Mouse (Mus musculus) spleen, embryonic (tissue): Measurements from ENCODE around the gene Ltb.

Experiments used
- CTCF ChIA-PET: fragments of 350-600 bp; sonication (Branson Sonifier 250); formaldehyde crosslinking; loops from one replicate; lab custom pipeline; 2022; lab: Charles Lee

Gene Ltb

DNA sequence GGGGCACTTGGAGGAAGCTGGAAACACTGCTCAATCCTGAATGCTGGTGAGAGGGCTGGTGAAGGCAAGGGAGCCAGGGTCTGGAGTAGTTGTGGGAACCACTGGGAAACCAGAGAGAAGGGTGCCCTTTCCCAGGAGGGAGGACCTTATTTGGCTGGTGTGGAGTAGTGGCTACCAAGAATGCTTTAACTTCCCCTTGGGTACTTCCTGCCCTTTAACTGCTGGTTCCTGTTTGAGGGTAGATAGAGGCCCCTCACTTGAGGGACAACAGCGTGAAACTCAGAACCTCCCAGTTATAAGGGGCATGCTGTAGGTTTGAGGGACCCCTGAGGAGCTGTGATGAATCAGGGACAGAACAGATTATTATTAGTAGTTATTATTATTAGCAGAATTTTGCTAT lies 5.1 kb upstream of the Ltb start:
- CTCF ChIA-PET, result interaction anchor here (0.6 to 1.6 kb wide), 3 partner anchors 14 to 43 kb away, joined by 3 to 5 read pairs (median 4); no protein-coding TSS in a partner anchor

- CTCF ChIA-PET, result interaction anchor here (1.5 to 1.6 kb wide), 3 partner anchors 18 to 43 kb away, joined by 4 to 5 read pairs (median 5); no protein-coding TSS in a partner anchor
These were observed 4.1 kb upstream of the Ltb start for GRCm38 (mm10) chr17:35190096-35190495.

GRCm38 (mm10) chr17:35191723-35192122 lies 2.5 kb upstream of the Ltb start:
- CTCF ChIA-PET, result interaction anchor here (1.0 to 1.6 kb wide), 2 partner anchors 16 to 41 kb away, joined by 3 to 5 read pairs; no protein-coding TSS in a partner anchor

GRCm38 (mm10) chr17:35192924-35193323 lies 1.3 kb upstream of the Ltb start:
- CTCF ChIA-PET, result interaction anchor here (0.6 to 1.5 kb wide), 5 partner anchors 9 to 134 kb away, joined by 3 to 4 read pairs (median 3); partner anchors contain the start of gene Lta

- CTCF ChIA-PET, result interaction anchor here (0.9 to 1.6 kb wide), 9 partner anchors 13 to 37 kb away, joined by 3 to 21 read pairs (median 3); no protein-coding TSS in a partner anchor
These were observed 798 bp downstream of the Ltb start for GRCm38 (mm10) chr17:35194844-35195630.

GRCm38 (mm10) chr17:35195631-35196320 lies 1.5 kb downstream of the Ltb start:
- CTCF ChIA-PET, result interaction anchor here (0.9 to 1.6 kb wide), 7 partner anchors 12 to 37 kb away, joined by 3 to 21 read pairs (median 5); no protein-coding TSS in a partner anchor

DNA sequence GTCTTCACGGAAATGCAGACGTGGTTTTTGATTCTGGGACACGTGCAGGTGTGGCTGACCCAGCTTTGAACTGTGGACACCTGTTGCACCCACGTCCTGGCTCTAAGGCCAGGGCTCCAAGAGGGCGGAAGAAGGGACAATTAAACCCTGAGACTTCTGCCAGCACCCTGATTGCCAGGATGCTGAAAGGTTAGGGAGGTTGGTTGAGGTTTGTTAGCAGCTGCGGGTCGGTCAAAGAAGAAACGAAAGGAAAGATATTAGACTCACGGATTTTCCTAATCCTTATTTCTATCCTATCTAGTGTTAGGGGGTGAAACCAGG lies 2.0 kb downstream of the Ltb start:
- CTCF ChIA-PET, result interaction anchor here (0.9 to 1.5 kb wide), 7 partner anchors 10 to 36 kb away, joined by 3 to 21 read pairs (median 5); no protein-coding TSS in a partner anchor

DNA sequence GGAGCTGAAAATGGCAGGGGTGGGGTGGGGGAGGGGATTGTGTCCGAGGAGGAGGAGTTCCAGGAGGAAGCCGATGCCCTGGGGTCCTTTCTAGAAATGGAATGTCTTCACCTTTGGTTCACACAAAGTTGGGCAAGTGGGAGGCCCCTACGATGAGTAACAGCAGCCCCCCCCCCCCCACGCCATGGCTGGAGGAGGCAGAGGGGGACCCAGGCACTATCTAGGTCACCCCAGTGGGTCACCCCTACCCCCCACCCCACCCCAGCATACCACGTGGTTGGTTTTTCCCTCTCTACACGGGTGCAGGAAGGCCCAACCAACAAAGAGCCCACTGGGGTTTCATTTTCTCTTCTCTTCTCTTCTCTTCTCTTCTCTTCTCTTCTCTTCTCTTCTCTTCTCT lies 2.9 kb downstream of the Ltb start:
- CTCF ChIA-PET, result interaction anchor here (0.5 to 1.4 kb wide), 5 partner anchors 9 to 35 kb away, joined by 3 to 10 read pairs (median 5); no protein-coding TSS in a partner anchor

DNA sequence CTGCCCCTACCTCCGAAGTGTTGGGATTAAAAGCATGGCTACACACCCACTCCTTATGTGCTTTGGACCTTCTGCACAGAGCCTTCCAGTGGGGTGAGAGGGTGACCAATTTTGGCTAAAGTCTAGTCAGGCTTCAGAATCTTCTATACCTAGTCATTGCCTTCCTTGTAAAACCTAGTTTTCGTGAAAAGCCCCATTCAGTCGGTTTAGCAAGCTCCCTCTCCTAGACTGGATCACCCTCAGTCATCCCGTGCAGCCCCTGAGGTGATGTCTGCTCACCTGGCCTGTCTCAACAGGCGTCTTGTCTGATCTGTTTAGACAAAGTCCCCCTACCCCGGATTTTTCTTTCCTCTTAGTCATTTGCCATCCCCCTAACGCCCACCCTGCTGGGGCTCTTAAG lies 3.8 kb downstream of the Ltb start:
- CTCF ChIA-PET, result interaction anchor here (0.6 to 0.9 kb wide), 2 partner anchors 13 to 1261 kb away, joined by 4 to 26 read pairs; no protein-coding TSS in a partner anchor

GRCm38 (mm10) chr17:35198946-35199345 lies 4.7 kb downstream of the Ltb start:
- CTCF ChIA-PET, result no interaction called here

GRCm38 (mm10) chr17:35200398-35200797 lies 6.2 kb downstream of the Ltb start:
- CTCF ChIA-PET, result interaction anchor here (0.6 to 2.2 kb wide), 6 partner anchors 9 to 86 kb away, joined by 3 to 9 read pairs (median 4); partner anchors contain the start of gene Gm16181

GRCm38 (mm10) chr17:35201128-35201527 lies 6.9 kb downstream of the Ltb start:
- CTCF ChIA-PET, result interaction anchor here (0.6 to 2.2 kb wide), 6 partner anchors 12 to 100 kb away, joined by 3 to 9 read pairs (median 4); partner anchors contain the start of gene Gm16181

- CTCF ChIA-PET, result interaction anchor here (0.6 to 2.2 kb wide), 5 partner anchors 11 to 720 kb away, joined by 3 to 9 read pairs (median 5); partner anchors contain the start of gene Gm16181
These were observed 7.5 kb downstream of the Ltb start, which contains the start of gene Tnf for GRCm38 (mm10) chr17:35201787-35202186. TSS of gene Tnf (minus strand) at chr17:35202007.

GRCm38 (mm10) chr17:35202442-35202841 lies 8.2 kb downstream of the Ltb start:
- CTCF ChIA-PET, result interaction anchor here (0.5 to 1.0 kb wide), 3 partner anchors 34 to 582 kb away, joined by 4 to 6 read pairs (median 5); no protein-coding TSS in a partner anchor

- CTCF ChIA-PET, result interaction anchor here (0.6 kb wide), 2 partner anchors 12 to 39 kb away, joined by 3 read pairs; no protein-coding TSS in a partner anchor
These were observed 10.5 kb downstream of the Ltb start, which contains the start of gene Lta for GRCm38 (mm10) chr17:35204494-35205379. TSS of gene Lta (minus strand) at chr17:35205351.

GRCm38 (mm10) chr17:35205380-35205769 lies 11.1 kb downstream of the Ltb start:
- CTCF ChIA-PET, result interaction anchor here (0.5 to 1.4 kb wide), 5 partner anchors 9 to 1290 kb away, joined by 3 to 10 read pairs (median 5); no protein-coding TSS in a partner anchor

GRCm38 (mm10) chr17:35209785-35210535 lies 15.7 kb downstream of the Ltb start:
- CTCF ChIA-PET, result interaction anchor here (0.7 to 1.3 kb wide), 3 partner anchors 10 to 31 kb away, joined by 3 to 5 read pairs (median 3); partner anchors contain the start of gene Ddx39b

- CTCF ChIA-PET, result interaction anchor here (0.7 to 1.1 kb wide), 2 partner anchors 11 to 31 kb away, joined by 3 read pairs; partner anchors contain the start of gene Ddx39b
These were observed 16.4 kb downstream of the Ltb start for GRCm38 (mm10) chr17:35210593-35210992.

DNA sequence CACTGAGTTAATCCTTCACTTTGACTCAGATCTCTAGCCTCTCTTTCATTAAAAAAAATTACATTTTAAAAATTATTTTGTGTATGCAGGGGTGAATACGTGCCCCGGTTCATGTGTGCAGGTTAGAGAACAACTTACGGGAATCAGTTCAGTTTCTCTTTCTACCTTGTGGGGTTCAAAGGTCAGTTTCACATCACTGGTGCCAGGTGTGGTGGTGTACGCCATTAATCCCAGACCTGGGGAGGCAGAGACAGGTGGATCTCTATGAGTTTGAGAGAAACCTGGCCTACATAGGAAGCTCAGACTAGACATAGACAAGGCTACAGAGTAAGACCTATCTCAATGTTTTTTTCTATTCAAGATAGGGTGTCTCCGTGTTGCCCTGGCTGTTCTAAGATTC lies 18.8 kb downstream of the Ltb start:
- CTCF ChIA-PET, result interaction anchor here (1.2 to 1.9 kb wide), 2 partner anchors 12 to 53 kb away, joined by 3 to 4 read pairs; partner anchors contain the start of gene Tnf
